Mouse (Mus musculus): ENCODE measurements at regions not wholly inside any gene's neighbourhood (a gene's known extent, or its start where the extent isn't known, plus 50 kb on each side); places are given as distances from the start of the nearest gene placed in this dataset.

DNA sequence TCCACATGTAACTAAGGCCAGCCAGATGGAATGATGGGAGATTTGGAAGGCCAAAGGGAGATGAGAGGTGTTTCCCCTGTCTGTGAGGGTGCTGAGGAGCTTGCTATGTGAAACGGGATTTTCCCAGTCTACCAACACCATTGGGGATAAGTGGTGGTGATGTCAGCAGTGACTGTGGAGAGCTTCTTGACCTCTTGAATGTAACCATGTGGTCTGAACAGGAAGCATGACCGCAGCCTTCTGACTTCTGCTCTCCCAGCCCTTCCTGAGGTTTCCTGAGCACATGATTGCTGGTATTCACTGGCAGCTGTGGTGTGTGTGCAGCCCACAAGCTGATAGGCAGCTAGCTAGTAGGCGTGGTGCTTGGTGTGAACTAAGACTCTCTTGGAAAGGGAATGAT lies 58.8 kb upstream of the Nfe2l2 start:
- no peaks in the 10 kb centered on the region for H3K36me3 ChIP-seq (ENCODE audit: control insufficient read depth, insufficient read depth, low read length, poor library complexity, severe bottlenecking)
- no peak overlapping the region for H3K27ac ChIP-seq (ENCODE audit: insufficient read depth, low read length)
- no peak for TF ChIP-seq EP300 (IDR thresholded peaks at IDR 0.05; ENCODE audit: insufficient read depth, low read depth, low read length)
- TF ChIP-seq POLR2A (IDR thresholded peaks at IDR 0.05; ENCODE audit: insufficient read depth, low read length): no peak
- TF ChIP-seq CTCF (IDR thresholded peaks at IDR 0.05; ENCODE audit: low read depth, low read length): no peak
- H3K9me3 ChIP-seq (replicated peaks; ENCODE audit: control insufficient read depth, insufficient read depth, low read length, poor library complexity, severe bottlenecking): no peaks in the 10 kb centered on the region
- H3K9ac ChIP-seq (ENCODE audit: low read depth, poor library complexity, severe bottlenecking): no peak overlapping the region
- H3K4me1 ChIP-seq (ENCODE audit: control insufficient read depth, insufficient read depth, low read length): peaks cover 6% of the 10 kb centered on the region
- no peaks in the 10 kb centered on the region for H3K27me3 ChIP-seq (ENCODE audit: control insufficient read depth, insufficient read depth, low read length, poor library complexity, severe bottlenecking)
- H3K4me3 ChIP-seq (ENCODE audit: low read depth, low read length): no peak overlapping the region

DNA sequence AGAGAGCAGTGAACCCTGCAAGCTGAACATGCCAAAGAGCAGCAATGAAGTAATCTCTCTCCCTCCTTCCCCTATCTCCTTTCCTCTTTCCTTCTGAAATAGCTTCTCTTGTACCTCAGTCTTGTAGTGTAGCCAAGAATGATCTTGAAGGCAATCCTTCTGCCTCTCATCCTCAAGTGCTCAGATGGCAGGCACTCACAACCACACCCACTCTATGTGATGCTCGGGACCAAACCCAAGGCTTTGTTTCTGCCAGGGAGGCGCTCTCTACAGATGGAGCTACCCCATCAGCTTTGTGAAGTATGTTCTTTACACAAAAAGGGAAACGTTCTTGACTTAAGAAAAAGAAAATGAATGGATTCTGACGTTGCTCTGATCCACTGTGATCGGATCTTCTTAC lies 57.6 kb upstream of the Nfe2l2 start:
- H3K4me1 ChIP-seq (ENCODE audit: control insufficient read depth, insufficient read depth, low read length): peaks cover 4% of the 10 kb centered on the region
- no peak overlapping the region for H3K27ac ChIP-seq (ENCODE audit: insufficient read depth, low read length)
- no peak overlapping the region for H3K4me3 ChIP-seq (ENCODE audit: low read depth, low read length)
- H3K9ac ChIP-seq (ENCODE audit: low read depth, poor library complexity, severe bottlenecking): no peak overlapping the region
- no peaks in the 10 kb centered on the region for H3K27me3 ChIP-seq (ENCODE audit: control insufficient read depth, insufficient read depth, low read length, poor library complexity, severe bottlenecking)
- no peaks in the 10 kb centered on the region for H3K36me3 ChIP-seq (ENCODE audit: control insufficient read depth, insufficient read depth, low read length, poor library complexity, severe bottlenecking)
- TF ChIP-seq POLR2A (IDR thresholded peaks at IDR 0.05; ENCODE audit: insufficient read depth, low read length) (no peak), CTCF (IDR thresholded peaks at IDR 0.05; ENCODE audit: low read depth, low read length) (no peak), EP300 (IDR thresholded peaks at IDR 0.05; ENCODE audit: insufficient read depth, low read depth, low read length) (no peak)
- no peaks in the 10 kb centered on the region for H3K9me3 ChIP-seq (replicated peaks; ENCODE audit: control insufficient read depth, insufficient read depth, low read length, poor library complexity, severe bottlenecking)

DNA sequence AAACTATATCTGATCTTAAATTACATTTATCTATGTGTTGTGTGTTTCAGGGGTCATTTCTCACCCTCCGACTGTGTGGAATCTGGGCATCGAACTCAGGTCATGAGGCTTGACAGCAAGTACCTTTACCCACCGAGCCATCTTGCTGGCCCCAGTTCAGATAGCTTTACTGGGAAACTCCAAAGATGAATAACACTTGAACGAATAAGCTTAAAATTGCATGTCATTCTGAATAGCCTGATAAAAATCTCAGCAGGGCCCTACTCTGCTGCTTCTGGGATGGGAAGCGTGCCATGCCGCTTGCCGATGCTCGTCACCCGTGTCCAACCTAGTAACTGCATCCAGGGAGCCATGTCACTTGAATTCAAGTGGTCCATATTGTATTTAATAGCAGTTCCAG lies 57.2 kb upstream of the Nfe2l2 start:
- TF ChIP-seq EP300 (IDR thresholded peaks at IDR 0.05; ENCODE audit: insufficient read depth, low read depth, low read length): no peak
- TF ChIP-seq CTCF (IDR thresholded peaks at IDR 0.05; ENCODE audit: low read depth, low read length): no peak
- H3K9ac ChIP-seq (ENCODE audit: low read depth, poor library complexity, severe bottlenecking): no peak overlapping the region
- H3K27ac ChIP-seq (ENCODE audit: insufficient read depth, low read length): no peak overlapping the region
- H3K36me3 ChIP-seq (ENCODE audit: control insufficient read depth, insufficient read depth, low read length, poor library complexity, severe bottlenecking): no peaks in the 10 kb centered on the region
- peaks cover 4% of the 10 kb centered on the region for H3K4me1 ChIP-seq (ENCODE audit: control insufficient read depth, insufficient read depth, low read length)
- no peaks in the 10 kb centered on the region for H3K27me3 ChIP-seq (ENCODE audit: control insufficient read depth, insufficient read depth, low read length, poor library complexity, severe bottlenecking)
- H3K4me3 ChIP-seq (ENCODE audit: low read depth, low read length): no peak overlapping the region
- H3K9me3 ChIP-seq (replicated peaks; ENCODE audit: control insufficient read depth, insufficient read depth, low read length, poor library complexity, severe bottlenecking): no peaks in the 10 kb centered on the region

DNA sequence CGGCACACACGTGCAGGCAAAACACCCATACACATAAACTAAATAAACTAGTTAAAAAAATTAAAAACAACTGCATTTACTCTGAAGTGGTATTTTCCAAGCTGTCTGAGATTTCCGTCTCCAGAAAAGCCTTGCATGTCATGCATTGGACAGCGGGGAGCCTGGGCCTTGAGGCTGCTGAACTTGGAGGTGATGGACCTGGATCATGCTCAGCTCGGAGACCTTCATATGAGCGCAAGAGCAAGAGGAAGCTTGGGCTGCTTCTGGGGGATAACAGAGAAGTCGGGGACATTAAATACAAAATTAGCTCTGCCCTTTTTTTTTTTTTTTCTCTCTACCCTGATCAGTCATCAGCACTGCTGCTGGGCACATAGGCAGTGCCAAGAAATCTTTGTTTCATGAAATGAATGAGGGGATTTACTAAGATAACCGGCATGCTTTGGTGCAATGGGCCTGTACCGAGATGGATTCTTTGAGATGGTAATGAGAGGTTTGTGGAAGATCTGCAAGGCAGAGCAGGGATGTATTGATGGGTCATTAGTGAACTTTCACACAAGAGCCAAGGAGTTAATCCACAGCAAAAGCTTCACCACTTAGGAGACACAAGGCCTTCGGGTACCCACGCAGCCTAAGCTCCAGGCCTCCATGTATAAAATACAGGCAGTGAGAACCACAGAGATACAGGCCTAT lies 54.9 kb upstream of the Nfe2l2 start:
- Histone ChIP-seq H3K36me3 (ENCODE audit: control insufficient read depth, insufficient read depth, low read length, poor library complexity, severe bottlenecking) (no peaks in the 10 kb centered on the region), H3K27ac (ENCODE audit: insufficient read depth, low read length) (no peak overlapping the region), H3K27me3 (ENCODE audit: control insufficient read depth, insufficient read depth, low read length, poor library complexity, severe bottlenecking) (no peaks in the 10 kb centered on the region), H3K4me3 (ENCODE audit: low read depth, low read length) (no peak overlapping the region), H3K9ac (ENCODE audit: low read depth, poor library complexity, severe bottlenecking) (no peak overlapping the region), H3K4me1 (ENCODE audit: control insufficient read depth, insufficient read depth, low read length) (peaks cover 4% of the 10 kb centered on the region), H3K9me3 (replicated peaks; ENCODE audit: control insufficient read depth, insufficient read depth, low read length, poor library complexity, severe bottlenecking) (no peaks in the 10 kb centered on the region)
- TF ChIP-seq POLR2A (IDR thresholded peaks at IDR 0.05; ENCODE audit: insufficient read depth, low read length) (no peak), CTCF (IDR thresholded peaks at IDR 0.05; ENCODE audit: low read depth, low read length) (no peak), EP300 (IDR thresholded peaks at IDR 0.05; ENCODE audit: insufficient read depth, low read depth, low read length) (no peak)

DNA sequence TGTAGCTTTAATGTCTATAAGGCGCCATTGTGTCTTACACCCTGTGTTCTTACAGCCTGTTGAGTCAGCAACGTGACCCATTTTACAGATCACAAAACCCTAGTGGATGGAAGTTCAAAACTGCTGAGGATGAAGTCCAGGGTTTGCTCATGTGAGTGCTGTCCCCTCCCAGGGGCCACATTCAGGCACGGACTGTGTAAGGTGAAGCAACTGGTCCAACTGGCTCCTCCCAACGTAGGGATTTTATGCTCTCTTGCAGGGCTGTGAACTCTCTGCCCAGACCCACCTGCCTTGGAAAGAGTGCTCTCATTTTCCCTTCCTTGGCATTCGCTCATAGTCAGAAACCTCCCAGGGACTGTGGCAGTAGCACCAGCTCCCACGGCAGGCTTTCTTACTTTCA lies 53.8 kb upstream of the Nfe2l2 start:
- Histone ChIP-seq H3K27me3 (ENCODE audit: control insufficient read depth, insufficient read depth, low read length, poor library complexity, severe bottlenecking) (no peaks in the 10 kb centered on the region), H3K4me1 (ENCODE audit: control insufficient read depth, insufficient read depth, low read length) (peaks cover 4% of the 10 kb centered on the region), H3K36me3 (ENCODE audit: control insufficient read depth, insufficient read depth, low read length, poor library complexity, severe bottlenecking) (no peaks in the 10 kb centered on the region), H3K4me3 (ENCODE audit: low read depth, low read length) (no peak overlapping the region), H3K9ac (ENCODE audit: low read depth, poor library complexity, severe bottlenecking) (no peak overlapping the region), H3K27ac (ENCODE audit: insufficient read depth, low read length) (no peak overlapping the region), H3K9me3 (replicated peaks; ENCODE audit: control insufficient read depth, insufficient read depth, low read length, poor library complexity, severe bottlenecking) (no peaks in the 10 kb centered on the region)
- TF ChIP-seq POLR2A (IDR thresholded peaks at IDR 0.05; ENCODE audit: insufficient read depth, low read length) (no peak), CTCF (IDR thresholded peaks at IDR 0.05; ENCODE audit: low read depth, low read length) (no peak), EP300 (IDR thresholded peaks at IDR 0.05; ENCODE audit: insufficient read depth, low read depth, low read length) (no peak)

DNA sequence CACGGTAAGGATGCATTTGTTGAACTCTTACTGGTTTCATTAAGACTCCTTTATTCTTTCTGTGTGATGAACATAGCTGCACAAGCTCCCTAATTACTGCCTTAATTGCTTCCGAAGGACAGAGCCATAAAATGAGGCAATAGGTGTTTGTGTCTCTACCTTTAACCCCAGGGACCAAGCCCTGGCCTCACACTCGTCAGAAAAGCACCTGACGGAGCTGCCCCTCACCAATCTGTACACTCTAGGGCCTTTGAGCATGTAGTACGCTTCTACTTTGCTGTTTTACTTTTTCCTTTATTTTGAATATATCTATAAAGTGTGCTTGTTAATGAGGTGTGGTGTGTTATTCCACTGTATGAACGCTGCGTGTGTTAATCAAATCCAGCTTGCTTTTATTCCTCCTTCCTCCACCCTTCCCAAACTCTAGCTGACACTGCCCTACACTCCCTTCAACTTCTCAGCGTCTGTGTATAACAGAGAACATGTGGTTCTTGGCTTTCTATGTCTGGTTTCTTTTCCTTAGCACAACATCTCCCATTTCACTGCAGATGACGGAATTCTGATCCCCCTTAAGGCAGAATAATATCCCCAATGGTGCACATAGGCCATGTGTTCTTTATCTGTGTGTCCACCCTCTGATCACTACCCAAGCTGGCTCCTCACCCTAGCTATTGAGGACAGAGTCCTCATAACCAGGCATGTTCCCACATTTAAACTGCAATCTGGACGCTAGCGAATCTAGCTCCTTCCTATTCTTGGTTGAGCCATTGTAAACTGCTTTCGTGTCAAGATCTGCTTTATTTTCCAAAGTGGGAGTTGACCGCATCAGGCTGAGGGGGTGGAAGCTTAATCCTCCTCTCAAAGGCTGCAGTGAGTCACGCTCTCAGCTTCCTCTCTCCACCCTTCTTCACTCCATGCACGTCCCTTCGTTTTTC lies 52.5 kb upstream of the Nfe2l2 start:
- no peak overlapping the region for H3K4me3 ChIP-seq (ENCODE audit: low read depth, low read length)
- H3K4me1 ChIP-seq (ENCODE audit: control insufficient read depth, insufficient read depth, low read length): peaks cover 4% of the 10 kb centered on the region
- TF ChIP-seq EP300 (IDR thresholded peaks at IDR 0.05; ENCODE audit: insufficient read depth, low read depth, low read length): no peak
- H3K27ac ChIP-seq (ENCODE audit: insufficient read depth, low read length): no peak overlapping the region
- H3K9ac ChIP-seq (ENCODE audit: low read depth, poor library complexity, severe bottlenecking): no peak overlapping the region
- H3K27me3 ChIP-seq (ENCODE audit: control insufficient read depth, insufficient read depth, low read length, poor library complexity, severe bottlenecking): no peaks in the 10 kb centered on the region
- no peaks in the 10 kb centered on the region for H3K9me3 ChIP-seq (replicated peaks; ENCODE audit: control insufficient read depth, insufficient read depth, low read length, poor library complexity, severe bottlenecking)
- H3K36me3 ChIP-seq (ENCODE audit: control insufficient read depth, insufficient read depth, low read length, poor library complexity, severe bottlenecking): no peaks in the 10 kb centered on the region
